Mouse (Mus musculus) hindbrain, embryonic 10.5 days (tissue): Measurements from ENCODE around the gene Lmod3. TPM values are rescaled to one million over a fixed set of nuclear protein-coding genes. Genes with fewer than 3 reads are reported as not detected.

ENCODE experiments used
- DNase-seq: peaks from one replicate; pipeline ENCODE4 v3.0.0-alpha.2; 2017; ENCODE audit warnings: low spot score
- H3K27ac ChIP-seq: fragments of 300-500 bp; sonication (generic); 2 replicates; pipeline ENCODE4 v1.5.1; 2016; ENCODE audit warnings: mild to moderate bottlenecking, moderate library complexity
- H3K27me3 ChIP-seq: fragments of 300-500 bp; sonication (generic); 2 replicates; pipeline ENCODE4 v1.6.1; 2016; ENCODE audit warnings: mild to moderate bottlenecking; ENCODE audit not compliant: poor library complexity, insufficient read depth, severe bottlenecking
- H3K36me3 ChIP-seq: fragments of 300-500 bp; sonication (generic); 2 replicates; pipeline ENCODE4 v1.6.1; 2016; ENCODE audit warnings: mild to moderate bottlenecking, moderate library complexity
- H3K4me1 ChIP-seq: fragments of 300-500 bp; sonication (generic); replicated peaks from 2 replicates; pipeline ENCODE4 v1.6.1; 2016; ENCODE audit warnings: mild to moderate bottlenecking
- H3K4me3 ChIP-seq: fragments of 300-500 bp; sonication (generic); 2 replicates; pipeline ENCODE4 v1.5.1; 2016; ENCODE audit warnings: mild to moderate bottlenecking, moderate library complexity
- H3K9me3 ChIP-seq: fragments of 300-500 bp; sonication (generic); 2 replicates; pipeline ENCODE4 v1.6.1; 2016; ENCODE audit warnings: mild to moderate bottlenecking, moderate library complexity
- WGBS: fragments of 180-500 bp; shearing (Covaris S2); methylation state at CpG from one replicate; pipeline ENCODE4 v1.1.7; 2016; 5-methylcytosine and 5-hydroxymethylcytosine counted together
- polyA plus RNA-seq: library from polyadenylated mRNA; unstranded; fragments of >200 nt; fragmentation: Nextera tagmentation; extraction: Ambion mirVana; gene quantifications from 2 replicates; pipeline ENCODE4 v1.2.1, GENCODE M21; 2016

Gene Lmod3
- polyA plus RNA-seq, 1 experiment from 2014 or later, result not detected

DNA sequence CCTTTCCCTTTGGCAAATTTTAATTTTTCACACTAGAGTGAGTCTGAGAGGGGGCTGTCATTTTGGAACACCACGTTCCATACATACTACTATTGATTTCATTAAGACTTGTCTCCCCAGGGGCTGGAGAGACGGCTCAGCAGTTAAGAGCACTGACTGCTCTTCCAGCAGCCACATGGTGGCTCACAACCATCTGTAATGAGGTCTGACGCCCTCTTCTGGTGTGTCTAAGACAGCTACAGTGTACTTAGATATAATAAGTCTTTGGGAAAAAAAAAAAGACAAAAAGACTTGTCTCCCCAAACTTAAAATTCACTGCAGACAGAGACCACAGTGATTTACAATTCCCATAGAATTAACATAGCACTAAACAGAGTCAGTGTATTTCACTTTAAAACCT, 52.1 kb downstream of the Lmod3 start:
- Histone ChIP-seq H3K27ac (no peak overlapping the region), H3K27me3 (no peaks in the 10 kb centered on the region), H3K4me3 (no peak overlapping the region), H3K36me3 (peaks cover 44% of the 10 kb centered on the region), H3K9me3 (no peaks in the 10 kb centered on the region), H3K4me1 (peaks cover 15% of the 10 kb centered on the region)
- 54% methylated on average over 3 of the region's 3 CpGs for WGBS
- DNase-seq, result no peak

Other genes starting within 250 kb of the Lmod3 start
- gene Fam19a4, start 192.3 kb downstream of the Lmod3 start, polyA plus RNA-seq, result 3.7 and 5.7 TPM in 2 replicates
- gene Eogt, start 103.6 kb downstream of the Lmod3 start, polyA plus RNA-seq, result 8.7 and 11.0 TPM in 2 replicates
- gene Tmf1, start 73.6 kb downstream of the Lmod3 start, polyA plus RNA-seq, result 20.7 and 24.4 TPM in 2 replicates
- gene Uba3, start 47.1 kb downstream of the Lmod3 start, polyA plus RNA-seq, result 79.4 and 83.4 TPM in 2 replicates
- gene Arl6ip5, start 42.1 kb downstream of the Lmod3 start, polyA plus RNA-seq, result 42.4 and 65.4 TPM in 2 replicates